Mouse (Mus musculus): ENCODE data around the gene Tex48.

DNA sequence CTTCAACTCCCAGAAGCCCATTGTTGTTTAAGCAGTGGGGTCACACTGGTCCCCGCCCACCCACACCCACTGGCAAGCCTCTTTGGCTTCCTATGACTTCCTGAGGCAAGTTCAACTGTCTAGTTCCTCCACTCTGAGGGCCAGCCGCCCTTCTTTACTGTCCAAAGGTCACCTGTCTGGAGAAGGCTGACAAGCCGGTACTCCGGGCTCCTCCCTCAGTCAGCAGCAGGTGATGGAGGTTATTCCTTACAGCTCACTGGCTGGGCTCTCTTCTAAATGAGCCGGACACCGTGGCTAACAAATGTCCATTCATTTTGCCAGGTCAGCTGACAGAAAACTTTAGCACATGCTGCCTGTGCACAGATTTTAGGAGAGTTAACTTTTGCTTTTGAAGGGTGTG, 21.4 kb downstream of the Tex48 start:
- TF ChIP-seq CTCF (IDR thresholded peaks at IDR 0.05; ENCODE audit: extremely low read depth, insufficient read depth, insufficient read length, insufficient replicate concordance) (no peak), POLR2A (IDR thresholded peaks at IDR 0.05; ENCODE audit: low read depth, low read length) (no peak)

Data from spleen, adult 2 months (tissue).